Mouse (Mus musculus) brain, embryonic 14.5 days (tissue): ENCODE results near the gene Gm498.

ENCODE experiments used
- CTCF ChIP-seq: fragments of 200-500 bp; IDR thresholded peaks from 2 replicates; pipeline ENCODE4 v1.5.1; 2012; ENCODE audit warnings: inconsistent platforms, mild to moderate bottlenecking, moderate library complexity, borderline replicate concordance; ENCODE audit not compliant: insufficient read depth, insufficient read length; ENCODE audit errors: extremely low read depth
- POLR2A ChIP-seq: fragments of 200-500 bp; IDR thresholded peaks from 2 replicates; pipeline ENCODE4 v1.6.1; 2012; ENCODE audit warnings: mild to moderate bottlenecking, inconsistent platforms, borderline replicate concordance; ENCODE audit not compliant: poor library complexity, insufficient read depth, insufficient read length, severe bottlenecking; ENCODE audit errors: extremely low read depth

DNA sequence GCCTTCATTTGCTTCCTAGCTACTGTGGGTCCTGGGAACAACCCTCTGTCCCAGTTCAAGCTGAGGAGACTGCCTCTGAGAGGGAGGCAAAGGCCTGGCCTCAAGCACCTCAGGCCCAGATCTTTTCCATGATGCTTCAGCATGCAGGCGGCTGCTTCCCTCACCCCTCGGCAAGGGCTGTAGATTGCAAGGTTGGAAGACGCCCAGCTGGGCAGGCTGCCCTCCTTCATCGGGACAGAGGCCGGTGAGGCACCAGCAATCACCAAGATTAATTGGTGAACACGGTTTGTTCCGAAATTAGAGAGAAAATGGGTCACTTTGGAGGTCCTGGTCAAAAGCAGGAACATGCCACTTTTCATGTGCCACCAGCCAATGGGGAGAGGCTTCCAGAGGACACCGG is 47.0 kb downstream of the Gm498 start:
- TF ChIP-seq CTCF (no peak), POLR2A (no peak)
